Mouse (Mus musculus): ENCODE measurements at regions not wholly inside any gene's neighbourhood (a gene's known extent, or its start where the extent isn't known, plus 50 kb on each side); places are given as distances from the start of the nearest gene placed in this dataset.

DNA sequence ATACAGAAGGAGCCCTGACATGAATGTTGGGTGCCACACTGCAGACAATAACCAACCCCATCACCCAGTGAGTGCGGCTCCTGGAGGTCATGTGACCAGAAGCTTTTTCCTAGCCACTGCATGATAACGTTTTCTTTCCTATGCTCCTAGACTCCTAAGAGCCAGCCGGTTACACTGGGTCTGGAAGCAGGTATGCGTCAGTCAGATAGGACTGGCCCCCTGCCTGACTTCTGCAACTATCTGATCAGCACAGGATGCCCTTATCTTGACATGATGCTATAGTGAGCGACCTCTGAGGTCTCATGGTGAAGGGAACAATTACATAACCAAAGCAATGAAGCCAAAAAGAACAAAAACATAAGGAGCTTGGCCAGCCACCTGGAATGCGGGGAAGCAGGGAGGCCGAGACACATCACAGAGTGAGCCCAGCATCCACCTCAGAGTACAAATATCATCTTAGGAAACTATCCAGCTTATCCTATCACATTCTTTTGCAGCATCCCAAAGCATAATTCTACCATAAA, 63.2 kb upstream of the Trib2 start:
- TF ChIP-seq CTCF (IDR thresholded peaks at IDR 0.05; ENCODE audit: low read depth) (no peak), EP300 (IDR thresholded peaks at IDR 0.05; ENCODE audit: low read depth) (no peak)
